Mouse (Mus musculus): ENCODE measurements around the gene Vapb.

DNA sequence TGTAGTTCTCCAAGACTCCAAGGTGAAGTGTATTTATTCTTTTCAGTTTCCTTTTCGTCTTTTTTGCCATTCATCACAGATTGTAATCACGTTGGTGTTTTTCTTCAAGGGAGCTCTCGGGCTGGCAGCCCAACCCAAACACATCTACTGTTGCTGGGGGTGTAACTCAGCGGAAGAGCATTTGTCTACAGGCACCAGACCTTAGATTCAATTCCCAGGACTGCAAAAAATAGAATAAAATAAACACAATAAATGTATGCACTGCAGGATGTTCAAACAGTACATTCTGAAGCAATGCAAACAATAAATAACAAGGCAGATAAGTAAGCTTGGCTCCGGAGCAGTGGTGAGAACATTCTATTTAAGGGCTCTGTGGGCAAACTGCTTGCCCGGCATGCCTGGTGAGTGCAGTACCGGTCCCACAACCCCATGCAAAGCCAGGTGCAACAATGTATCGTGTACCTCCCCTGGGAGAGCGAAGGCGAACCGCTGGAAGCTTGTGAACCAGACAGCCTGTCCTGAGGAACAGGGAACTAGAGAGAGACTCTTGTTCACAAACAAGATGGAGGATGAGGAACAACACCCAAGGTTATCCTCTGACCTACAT lies 15.0 kb upstream of the Vapb start:
- TF ChIP-seq CTCF (IDR thresholded peaks at IDR 0.05), result no peak
- TF ChIP-seq POLR2A (IDR thresholded peaks at IDR 0.05; ENCODE audit: insufficient read depth, low read depth, low read length), result no peak
- no peak for TF ChIP-seq EP300 (IDR thresholded peaks at IDR 0.05; ENCODE audit: insufficient read depth, low read depth, low read length)
